Mouse (Mus musculus): ENCODE measurements at regions not wholly inside any gene's neighbourhood (a gene's known extent, or its start where the extent isn't known, plus 50 kb on each side); places are given as distances from the start of the nearest gene placed in this dataset.

DNA sequence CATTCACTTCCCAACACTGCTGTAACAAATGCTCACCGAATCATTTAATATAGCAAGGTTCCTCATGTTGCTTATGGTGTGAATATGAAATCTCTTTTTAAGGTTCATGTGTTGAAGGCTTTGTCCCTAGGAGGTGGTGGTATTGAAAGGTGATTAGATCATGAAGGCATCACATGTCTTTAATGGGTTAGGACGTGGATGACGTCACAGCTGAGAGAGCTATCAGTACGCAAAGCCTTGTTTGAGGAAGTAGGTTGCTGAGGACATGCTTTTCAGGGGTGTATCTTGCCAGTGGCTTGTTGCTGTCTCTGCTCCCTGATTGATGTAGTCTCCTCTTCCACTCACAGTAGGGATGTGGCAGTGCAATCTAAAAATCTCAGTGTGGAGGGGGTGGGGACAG, 69.8 kb upstream of the Arsj start:
- no peak for DNase-seq

GRCm38 (mm10) chr3:126295932-126296331, 67.6 kb upstream of the Arsj start:
- DNase-seq: no peak

DNA sequence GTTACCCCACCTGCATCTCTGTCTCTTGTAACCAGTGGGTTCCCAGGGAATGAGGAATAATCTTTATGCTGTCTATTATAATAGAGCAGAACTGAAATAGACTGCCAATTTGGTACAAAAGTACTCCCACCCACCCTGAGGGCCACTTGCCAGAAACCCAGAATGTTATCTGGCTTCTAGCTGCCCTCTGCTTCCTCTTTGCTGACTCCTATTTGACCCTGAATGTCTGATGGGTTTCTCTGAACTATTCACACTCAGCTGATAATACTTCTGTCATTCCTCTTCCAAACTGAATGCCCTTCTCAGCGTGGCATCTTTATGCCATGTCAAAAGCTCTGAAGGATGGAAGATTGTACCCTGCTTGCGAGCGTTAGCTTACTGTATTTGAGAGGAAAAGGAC, 64.2 kb upstream of the Arsj start:
- DNase-seq: no peak

GRCm38 (mm10) chr3:126308303-126308702, 55.2 kb upstream of the Arsj start:
- no peak for DNase-seq

Data from cerebellum, adult 18-20 months (tissue).